Mouse (Mus musculus): ENCODE measurements at regions not wholly inside any gene's neighbourhood (a gene's known extent, or its start where the extent isn't known, plus 50 kb on each side); places are given as distances from the start of the nearest gene placed in this dataset.

DNA sequence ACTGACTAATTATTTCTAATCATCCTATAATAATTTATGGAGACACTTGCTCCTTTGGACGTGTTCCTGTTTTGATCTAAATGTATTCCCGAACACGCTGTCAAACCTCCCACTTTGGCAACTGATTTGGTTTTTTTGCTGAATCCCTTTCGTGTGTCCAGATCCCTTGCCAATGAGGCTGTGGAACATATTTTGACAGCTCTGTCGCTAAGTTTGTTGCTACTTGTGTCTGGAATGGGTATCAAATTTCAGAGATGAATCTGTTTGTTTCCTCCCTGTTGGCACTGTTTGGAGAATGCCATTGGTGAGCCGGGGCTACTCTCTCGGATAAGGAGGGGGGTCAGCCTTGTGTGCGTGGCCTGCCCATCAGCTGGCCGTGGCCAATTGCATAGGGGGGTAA lies 277.2 kb upstream of the Tshz3 start:
- TF ChIP-seq GATA2 (IDR thresholded peaks at IDR 0.05; ENCODE audit: borderline replicate concordance, low read depth, low read length), result no peak
- no peak for TF ChIP-seq POLR2AphosphoS5 (IDR thresholded peaks at IDR 0.05; ENCODE audit: insufficient replicate concordance, low read depth, low read length)
- TF ChIP-seq TAL1 (conservative IDR thresholded peaks at IDR 0.05; ENCODE audit: low read depth, low read length), result no peak
- no peak for TF ChIP-seq CTCF (IDR thresholded peaks at IDR 0.05; ENCODE audit: low read depth, low read length)
- no peak for TF ChIP-seq GATA1 (IDR thresholded peaks at IDR 0.05; ENCODE audit: borderline replicate concordance, low read length)
- Histone ChIP-seq H3K9me3 (replicated peaks) (peaks cover 53% of the 10 kb centered on the region), H3K4me1 (ENCODE audit: insufficient read depth, low read depth, low read length) (no peaks in the 10 kb centered on the region), H3K36me3 (replicated peaks) (no peaks in the 10 kb centered on the region), H3K4me3 (ENCODE audit: low read depth, low read length) (no peak overlapping the region), H3K27me3 (ENCODE audit: insufficient read depth, low read length) (no peaks in the 10 kb centered on the region)
- ATAC-seq (ENCODE audit: extremely low read depth, insufficient number of reproducible peaks, low FRiP score, poor library complexity, severe bottlenecking) (no peak), DNase-seq (ENCODE audit: low spot score) (no peak)

DNA sequence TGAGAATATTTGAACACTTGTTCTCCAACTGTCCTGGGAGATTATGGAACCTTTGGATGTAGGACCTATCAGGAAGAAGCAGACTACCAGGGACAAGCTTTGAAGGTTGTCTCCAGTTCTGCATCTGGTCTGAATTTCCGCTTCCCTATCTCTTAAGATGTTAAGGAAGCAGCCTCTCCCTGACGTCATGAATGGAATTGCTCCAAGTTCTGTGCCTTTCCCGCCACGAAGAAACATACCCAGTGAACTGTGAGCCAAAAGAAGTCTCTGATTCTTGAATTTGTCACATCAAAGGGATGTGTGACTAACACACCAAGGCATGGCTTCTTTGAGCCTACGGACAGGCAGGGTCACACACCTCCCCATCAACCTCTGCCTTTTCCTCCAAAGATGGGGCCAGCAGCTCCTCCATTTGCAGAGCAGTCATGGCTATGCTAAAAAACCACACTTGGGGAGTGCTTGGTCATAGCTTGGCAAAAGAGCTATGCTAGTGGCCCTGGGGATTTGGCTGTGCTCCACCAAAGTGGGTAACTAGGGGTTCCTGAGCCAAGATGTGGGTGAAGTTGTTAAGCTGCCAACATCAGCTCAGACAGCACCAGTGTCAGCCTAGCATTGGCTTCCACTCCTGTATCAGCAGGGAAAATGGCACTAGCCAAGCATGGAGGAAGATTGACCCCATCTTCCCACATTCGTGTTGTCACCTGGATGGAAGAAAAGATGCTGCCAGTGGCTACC lies 248.6 kb upstream of the Tshz3 start:
- H3K4me3 ChIP-seq (ENCODE audit: low read depth, low read length), result no peak overlapping the region
- peaks cover 67% of the 10 kb centered on the region for H3K9me3 ChIP-seq (replicated peaks)
- ATAC-seq (ENCODE audit: extremely low read depth, insufficient number of reproducible peaks, low FRiP score, poor library complexity, severe bottlenecking) (no peak), DNase-seq (ENCODE audit: low spot score) (no peak)
- H3K36me3 ChIP-seq (replicated peaks), result no peaks in the 10 kb centered on the region
- no peaks in the 10 kb centered on the region for H3K4me1 ChIP-seq (ENCODE audit: insufficient read depth, low read depth, low read length)
- TF ChIP-seq GATA2 (IDR thresholded peaks at IDR 0.05; ENCODE audit: borderline replicate concordance, low read depth, low read length), result no peak
- no peak for TF ChIP-seq CTCF (IDR thresholded peaks at IDR 0.05; ENCODE audit: low read depth, low read length)
- no peak for TF ChIP-seq TAL1 (conservative IDR thresholded peaks at IDR 0.05; ENCODE audit: low read depth, low read length)
- TF ChIP-seq POLR2AphosphoS5 (IDR thresholded peaks at IDR 0.05; ENCODE audit: insufficient replicate concordance, low read depth, low read length), result no peak
- no peak for TF ChIP-seq GATA1 (IDR thresholded peaks at IDR 0.05; ENCODE audit: borderline replicate concordance, low read length)
- no peaks in the 10 kb centered on the region for H3K27me3 ChIP-seq (ENCODE audit: insufficient read depth, low read length)

DNA sequence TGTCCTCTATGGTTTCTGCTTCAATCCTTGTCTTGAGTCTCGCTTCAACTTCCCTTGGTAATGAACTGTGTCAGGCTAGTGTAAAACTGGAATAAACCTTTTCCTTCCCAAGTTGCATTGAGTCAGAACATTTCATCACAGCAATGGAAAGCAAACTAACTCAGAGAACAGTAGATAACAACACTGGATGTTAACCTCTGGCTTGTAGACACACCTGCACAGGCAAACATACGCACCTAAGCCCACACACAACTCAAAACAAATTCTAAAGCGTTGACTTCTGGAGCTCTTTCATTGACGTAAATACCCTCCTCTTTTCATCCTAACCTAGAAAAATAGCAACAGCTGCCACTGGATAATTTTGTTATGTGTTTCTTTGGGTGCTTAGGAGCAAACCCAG lies 244.1 kb upstream of the Tshz3 start:
- H3K4me3 ChIP-seq (ENCODE audit: low read depth, low read length), result no peak overlapping the region
- DNase-seq (ENCODE audit: low spot score) (no peak), ATAC-seq (ENCODE audit: extremely low read depth, insufficient number of reproducible peaks, low FRiP score, poor library complexity, severe bottlenecking) (no peak)
- H3K9me3 ChIP-seq (replicated peaks), result peaks cover 55% of the 10 kb centered on the region
- no peak for TF ChIP-seq GATA1 (IDR thresholded peaks at IDR 0.05; ENCODE audit: borderline replicate concordance, low read length)
- TF ChIP-seq POLR2AphosphoS5 (IDR thresholded peaks at IDR 0.05; ENCODE audit: insufficient replicate concordance, low read depth, low read length), result no peak
- no peak for TF ChIP-seq CTCF (IDR thresholded peaks at IDR 0.05; ENCODE audit: low read depth, low read length)
- no peak for TF ChIP-seq TAL1 (conservative IDR thresholded peaks at IDR 0.05; ENCODE audit: low read depth, low read length)
- no peak for TF ChIP-seq GATA2 (IDR thresholded peaks at IDR 0.05; ENCODE audit: borderline replicate concordance, low read depth, low read length)
- H3K27me3 ChIP-seq (ENCODE audit: insufficient read depth, low read length), result no peaks in the 10 kb centered on the region
- no peaks in the 10 kb centered on the region for H3K4me1 ChIP-seq (ENCODE audit: insufficient read depth, low read depth, low read length)
- no peaks in the 10 kb centered on the region for H3K36me3 ChIP-seq (replicated peaks)

DNA sequence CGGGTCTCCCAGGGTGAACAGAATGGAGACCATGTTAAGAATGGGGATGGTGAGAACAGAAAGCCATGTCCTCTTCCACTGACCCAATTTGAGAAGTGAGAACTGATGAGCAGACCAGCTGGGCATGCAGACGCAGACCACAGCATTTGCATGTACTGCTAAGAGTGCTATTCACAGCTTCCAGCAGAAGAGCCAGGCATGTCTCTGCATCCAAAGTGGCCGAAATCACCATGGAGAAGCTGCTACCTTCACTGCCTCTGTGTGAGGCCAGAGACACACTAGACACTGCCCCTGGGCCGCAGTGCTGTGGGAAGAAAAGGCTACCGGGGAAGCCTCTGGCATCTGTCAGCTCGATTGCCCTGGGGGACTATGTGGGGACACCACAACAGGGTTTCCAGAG lies 241.8 kb upstream of the Tshz3 start:
- no peaks in the 10 kb centered on the region for H3K4me1 ChIP-seq (ENCODE audit: insufficient read depth, low read depth, low read length)
- H3K9me3 ChIP-seq (replicated peaks), result peaks cover 60% of the 10 kb centered on the region
- H3K27me3 ChIP-seq (ENCODE audit: insufficient read depth, low read length), result no peaks in the 10 kb centered on the region
- H3K36me3 ChIP-seq (replicated peaks), result no peaks in the 10 kb centered on the region
- ATAC-seq (ENCODE audit: extremely low read depth, insufficient number of reproducible peaks, low FRiP score, poor library complexity, severe bottlenecking) (no peak), DNase-seq (ENCODE audit: low spot score) (no peak)
- TF ChIP-seq POLR2AphosphoS5 (IDR thresholded peaks at IDR 0.05; ENCODE audit: insufficient replicate concordance, low read depth, low read length) (no peak), TAL1 (conservative IDR thresholded peaks at IDR 0.05; ENCODE audit: low read depth, low read length) (no peak), CTCF (IDR thresholded peaks at IDR 0.05; ENCODE audit: low read depth, low read length) (no peak), GATA1 (IDR thresholded peaks at IDR 0.05; ENCODE audit: borderline replicate concordance, low read length) (no peak), GATA2 (IDR thresholded peaks at IDR 0.05; ENCODE audit: borderline replicate concordance, low read depth, low read length) (no peak)
- H3K4me3 ChIP-seq (ENCODE audit: low read depth, low read length), result no peak overlapping the region

DNA sequence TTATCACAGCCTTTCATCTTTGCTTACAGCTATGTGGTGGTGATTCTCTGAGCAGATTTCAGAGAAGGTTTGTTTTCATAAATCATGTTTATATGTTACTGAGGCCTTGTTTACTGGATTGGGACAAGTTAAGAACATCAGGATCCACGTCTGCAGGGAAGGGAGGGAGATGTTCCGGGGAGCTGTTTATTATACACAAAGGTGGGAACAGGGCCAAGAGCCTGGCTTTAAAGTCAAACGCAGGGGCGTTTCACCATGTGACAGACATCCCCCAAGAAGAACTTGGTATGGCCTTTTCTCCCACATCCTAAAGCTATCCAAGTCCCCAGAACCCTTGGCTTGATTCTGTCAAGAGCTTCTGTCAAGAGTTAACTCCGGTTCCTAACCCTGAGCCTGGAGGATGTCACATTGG lies 235.5 kb upstream of the Tshz3 start:
- TF ChIP-seq GATA1 (IDR thresholded peaks at IDR 0.05; ENCODE audit: borderline replicate concordance, low read length), result no peak
- TF ChIP-seq TAL1 (conservative IDR thresholded peaks at IDR 0.05; ENCODE audit: low read depth, low read length), result no peak
- no peak for TF ChIP-seq POLR2AphosphoS5 (IDR thresholded peaks at IDR 0.05; ENCODE audit: insufficient replicate concordance, low read depth, low read length)
- TF ChIP-seq GATA2 (IDR thresholded peaks at IDR 0.05; ENCODE audit: borderline replicate concordance, low read depth, low read length), result no peak
- no peak for TF ChIP-seq CTCF (IDR thresholded peaks at IDR 0.05; ENCODE audit: low read depth, low read length)
- Histone ChIP-seq H3K4me1 (ENCODE audit: insufficient read depth, low read depth, low read length) (no peaks in the 10 kb centered on the region), H3K36me3 (replicated peaks) (no peaks in the 10 kb centered on the region), H3K4me3 (ENCODE audit: low read depth, low read length) (no peak overlapping the region), H3K27me3 (ENCODE audit: insufficient read depth, low read length) (no peaks in the 10 kb centered on the region), H3K9me3 (replicated peaks) (peaks cover 40% of the 10 kb centered on the region)
- no peak for DNase-seq (ENCODE audit: low spot score)
- no peak for ATAC-seq (ENCODE audit: extremely low read depth, insufficient number of reproducible peaks, low FRiP score, poor library complexity, severe bottlenecking)

DNA sequence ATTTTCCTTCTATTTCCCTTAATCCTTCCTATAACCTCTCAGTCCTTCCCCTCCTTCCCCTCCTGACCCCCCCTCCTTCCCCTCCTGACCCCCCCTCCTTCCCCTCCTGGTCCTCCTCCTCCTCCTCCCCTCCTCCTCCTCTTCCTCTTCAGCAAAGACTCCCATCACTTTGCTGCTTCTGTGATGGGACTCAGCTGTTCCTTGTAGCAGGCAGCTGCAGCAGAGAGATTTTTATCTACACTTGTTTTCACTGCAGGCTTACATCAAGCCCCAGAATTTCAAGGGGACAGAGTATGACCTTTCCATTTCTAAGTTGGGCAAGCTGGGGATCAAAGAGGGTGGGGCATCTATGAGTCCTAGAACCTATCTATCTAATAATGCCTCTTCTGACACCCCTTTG lies 228.5 kb upstream of the Tshz3 start:
- H3K27me3 ChIP-seq (ENCODE audit: insufficient read depth, low read length), result no peaks in the 10 kb centered on the region
- no peaks in the 10 kb centered on the region for H3K36me3 ChIP-seq (replicated peaks)
- no peaks in the 10 kb centered on the region for H3K4me1 ChIP-seq (ENCODE audit: insufficient read depth, low read depth, low read length)
- ATAC-seq (ENCODE audit: extremely low read depth, insufficient number of reproducible peaks, low FRiP score, poor library complexity, severe bottlenecking) (no peak), DNase-seq (ENCODE audit: low spot score) (no peak)
- TF ChIP-seq GATA2 (IDR thresholded peaks at IDR 0.05; ENCODE audit: borderline replicate concordance, low read depth, low read length) (no peak), GATA1 (IDR thresholded peaks at IDR 0.05; ENCODE audit: borderline replicate concordance, low read length) (no peak)
- no peak overlapping the region for H3K4me3 ChIP-seq (ENCODE audit: low read depth, low read length)
- H3K9me3 ChIP-seq (replicated peaks), result peaks cover 25% of the 10 kb centered on the region

Data from G1E (cell line).